Mouse (Mus musculus): ENCODE data around the gene Rraga. TPM values are rescaled to one million over a fixed set of nuclear protein-coding genes. Genes with fewer than 3 reads are reported as not detected.
A peak's percentile ranks its signal among the peaks of the same experiment; 100 is the strongest.
"Not testable (repeated sequence)": the region's sequence is repeated elsewhere in the genome, so short reads cannot be mapped to it uniquely, and the experiment has no call there.

The Rraga gene
- total and polyA plus RNA-seq, 3 experiments: 13.6 to 96.2 (median 38.3) TPM

- H3K36me3 ChIP-seq (replicated peaks in 1 of 2; ENCODE audit: control insufficient read depth in 1 of 2, insufficient read depth in 1 of 2, low read length in 1 of 2); H3K9ac ChIP-seq (ENCODE audit: insufficient read depth, low read depth); H3K9me3 ChIP-seq (replicated peaks; ENCODE audit: low read length); dilution Hi-C loops (cut with MboI; ENCODE audit: extremely low pct_ligation_motif_present, extremely low pct_unique_long_range_greater_than_20kb, low sequenced_read_pairs); H3K4me3 ChIP-seq (replicated peaks in 1 of 3; ENCODE audit: low read depth in 2 of 3, low read length in 2 of 3, poor library complexity in 1 of 3); DNase-seq (ENCODE audit: extremely low read depth); H3K27ac ChIP-seq (ENCODE audit: insufficient read depth, low read depth); in situ Hi-C loops (cut with MboI; ENCODE audit: low pct_ligation_motif_present, low pct_unique_long_range_greater_than_20kb, low sequenced_read_pairs); H3K79me2 ChIP-seq (replicated peaks; ENCODE audit: control insufficient read depth, extremely low read depth, insufficient read depth, poor library complexity, severe bottlenecking); H3K27me3 ChIP-seq (replicated peaks); H3K4me2 ChIP-seq (ENCODE audit: insufficient read depth, low read depth, poor library complexity, severe bottlenecking): not testable (repeated sequence)
- TF ChIP-seq CTCF (conservative IDR thresholded peaks at IDR 0.05 in 1 of 2, IDR thresholded peaks at IDR 0.05 in 1 of 2; ENCODE audit: low read depth in 2 of 2, low read length in 2 of 2) (peak in 1 of 2 experiments; percentile 27; a peak in 2 of 4 replicates), SMC3 (IDR thresholded peaks at IDR 0.05; ENCODE audit: low read depth, low read length) (peak; percentile 12; the same call in 1 of the 2 replicates)
- peaks cover 4 to 14% of the 10 kb centered on the region in 2 experiments; a peak in 3 of 4 replicates for H3K4me1 ChIP-seq (ENCODE audit: control insufficient read depth in 1 of 2, insufficient read depth in 2 of 2)
Observed at GRCm38 (mm10) chr4:86622532-86622931, 47.1 kb downstream of the Rraga start.

- H3K9me3 ChIP-seq (replicated peaks; ENCODE audit: low read length): no peaks in the 10 kb centered on the region
- in situ Hi-C loops (cut with MboI; ENCODE audit: low pct_ligation_motif_present, low pct_unique_long_range_greater_than_20kb, low sequenced_read_pairs): no loop called here
- H3K36me3 ChIP-seq (replicated peaks in 1 of 2; ENCODE audit: control insufficient read depth in 1 of 2, insufficient read depth in 1 of 2, low read length in 1 of 2): no peaks in the 10 kb centered on the region
- no peaks in the 10 kb centered on the region for H3K79me2 ChIP-seq (replicated peaks; ENCODE audit: control insufficient read depth, extremely low read depth, insufficient read depth, poor library complexity, severe bottlenecking)
- peak overlapping the region; percentile 83 for H3K4me2 ChIP-seq (ENCODE audit: insufficient read depth, low read depth, poor library complexity, severe bottlenecking)
- peaks cover 4 to 14% of the 10 kb centered on the region in 2 experiments; a peak in 3 of 4 replicates for H3K4me1 ChIP-seq (ENCODE audit: control insufficient read depth in 1 of 2, insufficient read depth in 2 of 2)
- H3K9ac ChIP-seq (ENCODE audit: insufficient read depth, low read depth): peak overlapping the region; percentile 56; the same call in 1 of the 2 replicates
- peak; percentile 63 for DNase-seq (ENCODE audit: extremely low read depth)
- H3K4me3 ChIP-seq (replicated peaks in 1 of 3; ENCODE audit: low read depth in 2 of 3, low read length in 2 of 3, poor library complexity in 1 of 3): peak overlapping the region in 1 of 3 experiments; percentile 26
- TF ChIP-seq POLR2AphosphoS2 (IDR thresholded peaks at IDR 0.05; ENCODE audit: low read depth, low read length): no peak
- TF ChIP-seq TBP (conservative IDR thresholded peaks at IDR 0.05; ENCODE audit: low read depth, low read length): no peak
- no peak for TF ChIP-seq JUND (conservative IDR thresholded peaks at IDR 0.05; ENCODE audit: low read depth, low read length)
- no peak for TF ChIP-seq RCOR1 (conservative IDR thresholded peaks at IDR 0.05; ENCODE audit: low read depth, low read length)
- TF ChIP-seq UBTF (IDR thresholded peaks at IDR 0.05; ENCODE audit: low read depth, low read length): no peak
- TF ChIP-seq MAZ (IDR thresholded peaks at IDR 0.05; ENCODE audit: low read depth, low read length): 0 out of 2 replicates have a peak, but pooled peaks have one; percentile 48
- TF ChIP-seq CHD2 (IDR thresholded peaks at IDR 0.05; ENCODE audit: low read length): no peak
- TF ChIP-seq POLR2A (IDR thresholded peaks at IDR 0.05; ENCODE audit: low read depth, low read length): peak; percentile 44; the same call in 1 of the 2 replicates
- no peak for TF ChIP-seq MXI1 (IDR thresholded peaks at IDR 0.05; ENCODE audit: low read depth, low read length)
- TF ChIP-seq E2F4 (IDR thresholded peaks at IDR 0.05; ENCODE audit: insufficient replicate concordance, low read depth, low read length): no peak
- TF ChIP-seq MEF2A (IDR thresholded peaks at IDR 0.05; ENCODE audit: borderline replicate concordance, low read depth, low read length): no peak
- TF ChIP-seq ZKSCAN1 (IDR thresholded peaks at IDR 0.05; ENCODE audit: borderline replicate concordance, low read depth, low read length): no peak
- TF ChIP-seq EP300 (IDR thresholded peaks at IDR 0.05; ENCODE audit: low read length): peak; percentile 36; the same call in 1 of the 2 replicates
- TF ChIP-seq JUN (IDR thresholded peaks at IDR 0.05; ENCODE audit: insufficient read depth, low read depth, low read length): no peak
- TF ChIP-seq MYC (IDR thresholded peaks at IDR 0.05; ENCODE audit: low read depth, low read length): no peak
- TF ChIP-seq RAD21 (IDR thresholded peaks at IDR 0.05; ENCODE audit: low read depth, low read length): no peak
- TF ChIP-seq GABPA (IDR thresholded peaks at IDR 0.05; ENCODE audit: insufficient replicate concordance, low read depth, low read length): no peak
- TF ChIP-seq USF2 (conservative IDR thresholded peaks at IDR 0.05; ENCODE audit: low read depth, low read length): no peak
- no peak for TF ChIP-seq PAX5 (IDR thresholded peaks at IDR 0.05; ENCODE audit: low read length)
- no peak for TF ChIP-seq NRF1 (IDR thresholded peaks at IDR 0.05; ENCODE audit: low read depth, low read length)
- peak; percentile 59 for TF ChIP-seq ETS1 (conservative IDR thresholded peaks at IDR 0.05; ENCODE audit: low read depth, low read length)
- TF ChIP-seq IRF4 (IDR thresholded peaks at IDR 0.05; ENCODE audit: low read depth, low read length): peak; percentile 57; the same call in 1 of the 2 replicates
- TF ChIP-seq MAX (IDR thresholded peaks at IDR 0.05; ENCODE audit: low read length): no peak
- peak; percentile 60; the same call in 1 of the 2 replicates for TF ChIP-seq TCF12 (IDR thresholded peaks at IDR 0.05; ENCODE audit: low read depth, low read length)
- TF ChIP-seq USF1 (IDR thresholded peaks at IDR 0.05; ENCODE audit: low read depth, low read length): no peak
- no peak; the same call in 1 of the 2 replicates for TF ChIP-seq HCFC1 (IDR thresholded peaks at IDR 0.05; ENCODE audit: low read depth, low read length)
- peak overlapping the region; percentile 31; the same call in 1 of the 2 replicates for H3K27ac ChIP-seq (ENCODE audit: insufficient read depth, low read depth)
- no peaks in the 10 kb centered on the region for H3K27me3 ChIP-seq (replicated peaks)
- dilution Hi-C loops (cut with MboI; ENCODE audit: extremely low pct_ligation_motif_present, extremely low pct_unique_long_range_greater_than_20kb, low sequenced_read_pairs): no loop called here
Observed at GRCm38 (mm10) chr4:86625463-86625862, 50.0 kb downstream of the Rraga start.

- H3K9ac ChIP-seq (ENCODE audit: insufficient read depth, low read depth); H3K27me3 ChIP-seq (replicated peaks); DNase-seq (ENCODE audit: extremely low read depth); H3K4me3 ChIP-seq (replicated peaks in 1 of 3; ENCODE audit: low read depth in 2 of 3, low read length in 2 of 3, poor library complexity in 1 of 3); H3K36me3 ChIP-seq (replicated peaks in 1 of 2; ENCODE audit: control insufficient read depth in 1 of 2, insufficient read depth in 1 of 2, low read length in 1 of 2); H3K9me3 ChIP-seq (replicated peaks; ENCODE audit: low read length); H3K79me2 ChIP-seq (replicated peaks; ENCODE audit: control insufficient read depth, extremely low read depth, insufficient read depth, poor library complexity, severe bottlenecking); H3K4me2 ChIP-seq (ENCODE audit: insufficient read depth, low read depth, poor library complexity, severe bottlenecking); dilution Hi-C loops (cut with MboI; ENCODE audit: extremely low pct_ligation_motif_present, extremely low pct_unique_long_range_greater_than_20kb, low sequenced_read_pairs); in situ Hi-C loops (cut with MboI; ENCODE audit: low pct_ligation_motif_present, low pct_unique_long_range_greater_than_20kb, low sequenced_read_pairs); H3K27ac ChIP-seq (ENCODE audit: insufficient read depth, low read depth): not testable (repeated sequence)
- H3K4me1 ChIP-seq (ENCODE audit: control insufficient read depth in 1 of 2, insufficient read depth in 2 of 2): peaks cover 4 to 14% of the 10 kb centered on the region in 2 experiments; a peak in 3 of 4 replicates
Observed at GRCm38 (mm10) chr4:86626496-86626895, 51.0 kb downstream of the Rraga start.

Data from CH12.LX (cell line).